Mouse (Mus musculus) skeletal muscle tissue, postnatal 0 days (tissue): Measurements from ENCODE around the gene Tcam1. TPM values are rescaled to one million over a fixed set of nuclear protein-coding genes. Genes with fewer than 3 reads are reported as not detected.

ENCODE experiments used
- polyA plus RNA-seq: library from polyadenylated mRNA; unstranded; fragments of >200 nt; fragmentation: Nextera tagmentation; extraction: Ambion mirVana; gene quantifications from 2 replicates; pipeline ENCODE4 v1.2.1, GENCODE M21; 2015

Tcam1 gene
- polyA plus RNA-seq, result 0.06 TPM in 2 replicates

DNA sequence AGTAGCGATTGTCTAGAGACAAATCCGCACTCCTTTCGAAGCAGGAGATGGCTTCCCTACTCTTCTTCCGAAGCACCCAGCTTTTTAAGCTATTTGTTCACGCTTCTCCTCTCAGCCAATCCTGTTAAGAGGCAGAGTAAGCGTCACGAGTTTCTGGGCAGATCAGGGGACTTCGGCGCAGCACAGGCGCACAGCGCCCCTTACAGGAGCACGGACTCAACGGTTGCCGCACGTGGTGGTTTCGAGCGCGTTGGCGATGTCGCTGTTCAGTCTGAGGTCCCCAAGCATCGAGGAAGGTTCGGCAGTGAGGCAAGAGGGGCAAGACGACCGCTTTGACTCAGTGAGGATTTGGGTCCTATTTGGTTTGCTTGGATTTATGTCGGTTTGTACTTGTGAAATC, at the start of gene Tcam1:
Tcam1 (plus strand) TSS at position 219 of the 400 bp plus-strand sequence.

DNA sequence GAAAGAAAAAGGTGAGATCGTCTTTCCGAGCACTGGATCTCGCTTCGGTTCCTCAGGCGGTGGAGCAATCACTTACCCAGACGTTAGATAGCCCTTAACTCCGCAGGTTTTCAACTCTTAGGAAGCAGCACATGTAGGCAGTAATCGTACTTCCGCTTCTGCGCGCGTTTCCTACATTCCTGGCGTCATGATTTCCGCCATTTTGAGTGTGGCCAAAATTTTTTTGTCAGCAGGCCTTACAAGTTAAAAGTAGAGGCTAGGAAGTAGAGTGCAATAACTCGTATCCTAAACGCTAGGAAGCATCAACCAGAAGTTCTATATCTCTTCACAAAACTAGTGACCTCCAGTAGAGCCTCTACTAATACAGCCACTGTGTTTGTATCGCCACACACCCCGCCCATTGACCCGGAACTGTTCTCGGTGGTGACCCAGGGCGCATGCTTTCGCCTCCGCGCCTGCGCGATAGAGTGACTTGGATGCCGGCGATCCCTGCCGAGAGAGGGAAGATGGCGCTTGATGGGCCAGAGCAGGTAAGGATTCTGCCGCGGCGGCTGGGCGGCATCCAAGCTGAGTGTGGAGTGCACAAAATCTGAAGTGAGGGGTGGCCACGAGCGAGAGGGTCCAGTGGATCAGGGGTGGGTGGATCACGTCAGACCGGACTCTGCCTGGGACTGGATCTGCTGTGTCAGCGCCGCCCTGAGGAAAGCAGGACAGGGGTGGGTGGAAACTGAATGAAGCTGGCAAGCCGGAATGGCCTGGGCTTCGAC, 20.6 kb upstream of the Tcam1 start, which contains the start of the genes Ftsj3 and Psmc5:
Ftsj3 (minus strand) TSS at position 395 of the 767 bp plus-strand sequence.
Psmc5 (plus strand) TSS at position 470 of the 767 bp plus-strand sequence.

DNA sequence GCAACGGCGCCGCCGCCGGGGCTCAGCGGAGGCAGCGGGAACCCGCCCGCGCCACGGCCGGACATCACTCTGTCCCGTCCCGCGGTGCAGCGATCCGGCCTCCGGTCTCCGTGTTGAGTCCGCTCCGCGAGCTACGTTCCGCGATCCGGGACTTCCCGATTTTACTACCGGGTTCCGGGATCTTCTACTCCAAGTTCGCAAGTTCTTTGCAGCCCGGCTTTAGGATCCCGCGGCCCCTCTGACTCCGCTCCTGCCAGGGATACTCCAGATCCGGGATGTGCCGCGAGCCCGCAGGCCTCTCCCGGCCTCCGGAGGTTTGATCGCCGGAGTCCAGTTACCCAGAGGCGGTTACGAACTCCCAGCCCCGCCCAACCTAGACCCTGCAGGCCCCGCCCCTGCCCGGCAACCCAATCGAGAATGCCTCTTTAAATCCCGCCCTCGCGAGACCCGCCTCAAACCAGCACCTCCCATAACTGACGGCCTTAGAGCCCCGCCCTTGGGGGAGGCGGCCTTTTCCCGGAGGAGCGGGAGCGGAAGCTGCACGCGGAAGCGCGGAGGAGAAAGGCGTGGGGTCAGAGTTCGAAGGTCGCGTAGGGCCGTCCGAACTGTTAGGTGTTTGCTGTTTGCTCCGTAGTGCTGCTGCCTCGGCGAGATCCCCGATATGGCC, 3.7 kb upstream of the Tcam1 start, which contains the start of gene Smarcd2:
Smarcd2 (minus strand) TSS at position 329 of the 667 bp plus-strand sequence.

DNA sequence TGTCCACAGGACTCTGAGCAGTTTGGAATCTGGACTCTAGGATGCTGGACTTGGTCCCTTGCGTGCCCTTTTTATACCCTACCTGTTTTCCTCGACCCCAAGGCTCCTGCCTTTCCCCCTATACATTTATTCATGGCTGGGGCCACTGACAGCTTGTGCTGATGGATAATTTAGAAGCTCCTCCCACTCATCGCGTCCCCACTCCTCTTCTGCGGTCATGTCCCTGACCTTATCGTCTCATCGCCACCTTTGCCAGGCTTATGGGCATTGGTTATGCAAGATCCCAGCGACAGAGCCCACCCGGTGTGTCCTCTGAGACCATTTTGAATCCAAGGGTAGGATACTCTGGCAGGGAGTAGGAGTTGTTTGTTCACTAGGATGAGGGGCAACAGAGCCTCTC, 25.3 kb downstream of the Tcam1 start, which contains the start of gene Gh:
Gh (minus strand) TSS at position 101 of the 400 bp plus-strand sequence.

DNA sequence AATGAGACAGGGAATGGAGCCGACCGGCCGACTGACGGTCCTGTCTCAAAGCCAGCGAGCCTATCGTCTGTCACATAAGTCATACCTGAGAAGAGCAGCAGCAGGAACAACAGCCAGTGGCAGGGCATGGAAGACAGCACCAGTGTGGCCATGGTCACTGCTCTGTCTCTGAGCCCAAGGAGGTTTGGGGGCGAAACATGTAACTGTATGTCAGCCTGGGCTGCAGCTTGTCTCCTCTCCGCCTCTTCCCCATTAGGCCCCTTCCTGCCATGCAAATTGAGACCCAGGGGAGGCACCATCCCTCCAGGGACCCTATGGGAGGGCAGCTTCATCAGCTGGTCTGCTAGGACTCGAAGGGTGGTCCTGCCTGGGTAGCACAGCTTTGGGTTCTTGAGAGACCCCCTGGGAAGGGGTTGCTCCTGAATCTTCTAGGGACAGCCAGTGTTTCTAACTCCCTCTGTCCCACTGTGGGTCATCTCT, 37.9 kb downstream of the Tcam1 start, which contains the start of gene Cd79b:
Cd79b (minus strand) TSS at position 430 of the 480 bp plus-strand sequence.

Other genes starting within 250 kb of the Tcam1 start
- gene Dcaf7, start 239.8 kb upstream of the Tcam1 start, polyA plus RNA-seq, result 27.0 and 28.4 TPM in 2 replicates
- gene Taco1, start 210.6 kb upstream of the Tcam1 start, polyA plus RNA-seq, result 10.9 and 11.8 TPM in 2 replicates
- gene Map3k3, start 192.1 kb upstream of the Tcam1 start, polyA plus RNA-seq, result 13.3 and 14.6 TPM in 2 replicates
- gene Gm10840, start 115.8 kb upstream of the Tcam1 start, polyA plus RNA-seq, result not detected in 2 replicates
- 48.7 and 60.5 TPM in 2 replicates for gene Limd2, start 115.8 kb upstream of the Tcam1 start, polyA plus RNA-seq
- 22.1 and 25.0 TPM in 2 replicates for gene Strada, start 74.5 kb upstream of the Tcam1 start, polyA plus RNA-seq
- 71.4 and 81.6 TPM in 2 replicates for gene Ccdc47, start 60.3 kb upstream of the Tcam1 start, polyA plus RNA-seq
- gene Ddx42, start 59.7 kb upstream of the Tcam1 start, polyA plus RNA-seq, result 29.4 and 30.6 TPM in 2 replicates
- 24.9 and 26.6 TPM in 2 replicates for gene Ftsj3, start 20.6 kb upstream of the Tcam1 start, polyA plus RNA-seq
- gene Psmc5, start 20.5 kb upstream of the Tcam1 start, polyA plus RNA-seq, result 204 and 231 TPM in 2 replicates
- 23.1 and 28.6 TPM in 2 replicates for gene Smarcd2, start 3.7 kb upstream of the Tcam1 start, polyA plus RNA-seq
- not detected in 2 replicates for gene Gh, start 25.2 kb downstream of the Tcam1 start, polyA plus RNA-seq
- gene Cd79b, start 38.1 kb downstream of the Tcam1 start, polyA plus RNA-seq, result 1.7 TPM in 2 replicates
- gene Scn4a, start 76.6 kb downstream of the Tcam1 start, polyA plus RNA-seq, result 10.9 and 17.9 TPM in 2 replicates
- gene Prr29, start 88.8 kb downstream of the Tcam1 start, polyA plus RNA-seq, result 3.1 and 3.5 TPM in 2 replicates
- 30.6 and 33.8 TPM in 2 replicates for gene Icam2, start 111.4 kb downstream of the Tcam1 start, polyA plus RNA-seq
- 1.7 and 2.2 TPM in 2 replicates for gene Ern1, start 211.2 kb downstream of the Tcam1 start, polyA plus RNA-seq